Mouse (Mus musculus) myocyte (in vitro differentiated cells): ENCODE data around the gene Kcnh2. TPM values are rescaled to one million over a fixed set of nuclear protein-coding genes. Genes with fewer than 3 reads are reported as not detected.

Source experiments
- polyA plus RNA-seq: library from polyadenylated mRNA; unstranded; fragments of >200 nt; fragmentation: generic; extraction: Trizol; gene quantifications from one replicate; pipeline ENCODE4 v1.2.1, GENCODE M21; 2012; ENCODE audit warnings: missing spikeins

Kcnh2 gene
- polyA plus RNA-seq, 1 experiment: 10.3 TPM

Other genes with a start within 250 kb of the Kcnh2 start
- 6.0 TPM for gene Nupl2, start 186.6 kb downstream of the Kcnh2 start, polyA plus RNA-seq
- gene Nos3, start 13.2 kb upstream of the Kcnh2 start, polyA plus RNA-seq: 0.92 TPM
- gene Atg9b, start 40.5 kb upstream of the Kcnh2 start, polyA plus RNA-seq: 4.0 TPM
- gene Abcb8, start 42.1 kb upstream of the Kcnh2 start, polyA plus RNA-seq: 37.7 TPM
- gene Asic3, start 61.8 kb upstream of the Kcnh2 start, polyA plus RNA-seq: 0.24 TPM
- 30.0 TPM for gene Cdk5, start 71.9 kb upstream of the Kcnh2 start, polyA plus RNA-seq
- 96.4 TPM for gene Slc4a2, start 72.2 kb upstream of the Kcnh2 start, polyA plus RNA-seq
- 124 TPM for gene Fastk, start 93.7 kb upstream of the Kcnh2 start, polyA plus RNA-seq
- gene Tmub1, start 96.2 kb upstream of the Kcnh2 start, polyA plus RNA-seq: 14.2 TPM
- gene Agap3, start 100.6 kb upstream of the Kcnh2 start, polyA plus RNA-seq: 119 TPM
- gene Gbx1, start 175.6 kb upstream of the Kcnh2 start, polyA plus RNA-seq: 2.5 TPM
- 0.77 TPM for gene Asb10, start 189.4 kb upstream of the Kcnh2 start, polyA plus RNA-seq
- not detected for gene 4931409K22Rik, start 205.2 kb upstream of the Kcnh2 start, polyA plus RNA-seq
- 137 TPM for gene Abcf2, start 225.9 kb upstream of the Kcnh2 start, polyA plus RNA-seq
- gene Chpf2, start 235.1 kb upstream of the Kcnh2 start, polyA plus RNA-seq: 39.5 TPM